Mouse (Mus musculus) kidney, adult 2 months (tissue): ENCODE results near the gene Dnajb11. TPM values are rescaled to one million over a fixed set of nuclear protein-coding genes. Genes with fewer than 3 reads are reported as not detected.

Experiments used
- DNase-seq: peaks from one replicate; pipeline ENCODE4 v3.0.0; 2021
- H3K27ac ChIP-seq: fragments of 200-500 bp; 2 replicates; pipeline ENCODE4 v1.5.1; 2012; ENCODE audit warnings: low read depth, low read length, control low read depth, inconsistent platforms; ENCODE audit not compliant: insufficient read depth
- H3K27me3 ChIP-seq: fragments of 200-500 bp; replicated peaks from 2 replicates; pipeline ENCODE4 v1.6.1; 2012; ENCODE audit warnings: mild to moderate bottlenecking, moderate library complexity, low read length, inconsistent platforms; ENCODE audit not compliant: control insufficient read depth, insufficient read depth
- H3K36me3 ChIP-seq: fragments of 200-500 bp; 2 replicates; pipeline ENCODE4 v1.6.1; 2012; ENCODE audit warnings: mild to moderate bottlenecking, moderate library complexity, low read length, inconsistent platforms; ENCODE audit not compliant: control insufficient read depth, insufficient read depth
- H3K4me1 ChIP-seq: fragments of 200-500 bp; 2 replicates; pipeline ENCODE4 v1.6.1; 2011; ENCODE audit warnings: low read length; ENCODE audit not compliant: control insufficient read depth, insufficient read depth
- H3K4me3 ChIP-seq: fragments of 200-500 bp; 2 replicates; pipeline ENCODE4 v1.5.1; 2011; ENCODE audit warnings: mild to moderate bottlenecking, low read depth, low read length, control low read depth; ENCODE audit not compliant: insufficient read depth
- CTCF ChIP-seq: fragments of 200-500 bp; conservative IDR thresholded peaks from 2 replicates; pipeline ENCODE4 v1.5.1; 2011; ENCODE audit warnings: low read depth, mild to moderate bottlenecking, control low read depth, low read length, moderate library complexity, mixed read lengths; ENCODE audit not compliant: insufficient read depth, insufficient read length
- POLR2A ChIP-seq: fragments of 200-500 bp; IDR thresholded peaks from one replicate; pipeline ENCODE4 v1.6.1; 2011; ENCODE audit warnings: low read depth, low read length, control low read depth
- WGBS: fragments of 180-500 bp; shearing (Covaris S2); methylation state at CpG from one replicate; pipeline ENCODE4 v1.1.7; 2018; 5-methylcytosine and 5-hydroxymethylcytosine counted together
- polyA plus RNA-seq: library from polyadenylated mRNA; depleted of rRNA; stranded (reverse); fragments of >200 nt; gene quantifications from 2 replicates; pipeline ENCODE4 v1.2.3, GENCODE M21; 2012

Gene Dnajb11
- polyA plus RNA-seq, 1 experiment: 21.9 TPM

DNA sequence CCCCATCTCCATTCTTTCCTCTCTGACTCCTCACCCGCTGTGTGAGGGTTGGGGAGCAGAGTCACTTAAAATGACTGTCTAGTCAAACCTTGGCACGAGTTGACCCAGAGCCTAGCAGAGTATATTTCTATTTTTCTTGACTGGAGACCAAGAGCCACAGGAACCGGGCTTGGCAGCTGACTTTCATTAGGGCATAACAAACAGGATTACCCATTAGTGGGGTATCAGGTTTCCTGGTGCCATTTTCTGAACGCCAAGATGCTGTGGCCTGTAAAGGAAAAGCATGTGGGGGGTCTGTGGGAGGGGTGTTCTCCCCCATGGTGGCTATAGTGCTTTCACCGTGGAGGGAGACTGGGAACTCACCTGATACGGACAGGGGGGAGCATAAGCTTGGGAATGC, 23.3 kb downstream of the Dnajb11 start:
- H3K4me1 ChIP-seq: 0 out of 2 replicates have a peak, but pooled peaks cover 6% of the 10 kb centered on the region
- DNase-seq: peak; percentile 10
- H3K27ac ChIP-seq: no peak overlapping the region
- H3K27me3 ChIP-seq: no peaks in the 10 kb centered on the region
- no peak overlapping the region for H3K4me3 ChIP-seq
- WGBS: 24% methylated on average over 6 of the region's 6 CpGs
- H3K36me3 ChIP-seq: no peaks in the 10 kb centered on the region
- no peak for TF ChIP-seq POLR2A
- no peak for TF ChIP-seq CTCF

DNA sequence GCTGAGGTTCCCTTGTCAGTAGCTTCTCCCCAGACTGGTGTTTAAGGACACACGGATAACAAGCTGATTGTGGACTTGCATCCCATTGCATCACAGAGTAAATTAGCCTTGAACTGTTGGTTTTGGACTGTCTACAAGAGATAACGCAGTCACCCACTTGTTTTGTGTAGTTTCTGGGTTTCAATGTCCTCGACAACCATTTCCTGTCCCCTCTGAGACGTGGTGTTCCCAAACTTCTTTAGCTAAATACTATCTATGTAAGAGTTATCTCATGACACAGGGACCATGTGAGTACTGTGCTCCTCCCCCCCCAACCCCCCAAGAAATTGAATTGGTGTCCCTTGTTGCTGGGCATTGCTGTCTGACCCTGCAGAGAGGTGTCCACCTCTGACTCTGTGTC, 23.8 kb downstream of the Dnajb11 start:
- Histone ChIP-seq H3K27ac (no peak overlapping the region), H3K27me3 (no peaks in the 10 kb centered on the region), H3K36me3 (no peaks in the 10 kb centered on the region), H3K4me3 (no peak overlapping the region), H3K4me1 (0 out of 2 replicates have a peak, but pooled peaks cover 3% of the 10 kb centered on the region)
- peak; percentile 39 for DNase-seq
- WGBS: 69% methylated on average over 4 of the region's 4 CpGs
- no peak for TF ChIP-seq POLR2A
- TF ChIP-seq CTCF: no peak

DNA sequence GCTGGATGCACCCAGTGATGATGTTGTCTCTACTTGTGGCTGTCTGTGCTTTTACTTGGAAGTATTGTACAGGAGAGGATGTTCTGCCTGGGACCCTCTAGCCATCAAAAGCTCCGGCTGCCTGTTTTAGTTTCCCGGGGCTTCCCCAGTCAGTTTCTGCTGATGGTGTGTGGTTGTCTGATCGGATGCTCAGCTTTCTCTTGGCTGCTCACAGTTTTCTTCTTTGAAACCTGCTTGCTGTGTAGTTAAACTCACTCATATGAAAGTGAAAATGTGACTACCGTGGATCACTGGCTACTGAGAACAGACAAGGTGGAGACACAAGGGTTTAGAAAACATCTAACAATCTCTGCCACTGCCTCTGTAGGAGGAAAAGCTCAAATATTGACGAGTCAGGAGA, 25.8 kb downstream of the Dnajb11 start:
- Histone ChIP-seq H3K4me1 (0 out of 2 replicates have a peak, but pooled peaks cover 3% of the 10 kb centered on the region), H3K4me3 (no peak overlapping the region), H3K27ac (no peak overlapping the region), H3K27me3 (no peaks in the 10 kb centered on the region), H3K36me3 (no peaks in the 10 kb centered on the region)
- DNase-seq: no peak
- WGBS: 79% methylated on average over 5 of the region's 5 CpGs
- TF ChIP-seq CTCF: no peak
- no peak for TF ChIP-seq POLR2A

DNA sequence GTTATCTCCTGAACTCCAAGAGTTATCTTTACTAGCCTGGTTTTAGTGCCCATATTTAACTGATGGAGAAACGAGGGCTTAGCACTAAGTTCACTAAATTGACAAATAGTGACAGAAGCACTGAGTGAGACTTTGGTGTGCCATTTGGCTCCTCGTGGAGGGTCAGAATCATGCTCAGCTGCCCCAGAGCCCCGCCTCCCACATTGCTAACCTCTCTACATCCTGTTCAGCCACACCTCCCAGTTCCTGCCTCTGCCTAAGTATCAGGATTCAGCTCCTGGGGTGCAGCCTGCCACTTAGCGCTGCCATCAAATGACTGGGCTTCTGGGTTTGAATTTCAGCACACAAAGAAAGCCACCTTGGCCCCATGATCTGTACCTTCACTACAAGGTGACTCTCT, 27.7 kb downstream of the Dnajb11 start:
- no peak for TF ChIP-seq POLR2A
- no peak for TF ChIP-seq CTCF
- no peaks in the 10 kb centered on the region for H3K36me3 ChIP-seq
- H3K4me3 ChIP-seq: no peak overlapping the region
- no peak overlapping the region for H3K27ac ChIP-seq
- DNase-seq: no peak
- no peaks in the 10 kb centered on the region for H3K27me3 ChIP-seq
- WGBS: 26% methylated on average over 4 of the region's 4 CpGs
- no peaks in the 10 kb centered on the region for H3K4me1 ChIP-seq

DNA sequence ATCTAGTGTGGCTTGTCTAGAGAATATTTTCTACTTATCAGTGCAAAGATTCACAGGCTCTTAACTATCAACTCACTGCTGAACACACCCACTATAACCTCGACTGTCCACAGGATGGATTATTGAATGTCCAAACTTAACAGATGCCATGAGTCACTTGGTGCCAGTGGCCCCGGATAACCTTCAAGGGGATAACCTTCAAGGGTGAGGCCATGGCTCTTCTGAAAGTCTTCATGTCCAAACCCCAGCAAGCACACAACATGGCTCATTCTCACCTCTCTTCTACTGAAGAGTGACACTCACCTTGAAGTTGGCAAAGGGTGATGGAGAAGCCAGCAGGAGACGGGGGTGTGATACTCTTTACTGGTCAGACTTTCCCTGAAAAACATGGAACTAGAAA, 29.1 kb downstream of the Dnajb11 start:
- no peaks in the 10 kb centered on the region for H3K4me1 ChIP-seq
- DNase-seq: no peak
- no peak overlapping the region for H3K27ac ChIP-seq
- TF ChIP-seq POLR2A (no peak), CTCF (no peak)
- H3K27me3 ChIP-seq: no peaks in the 10 kb centered on the region
- no peaks in the 10 kb centered on the region for H3K36me3 ChIP-seq
- H3K4me3 ChIP-seq: no peak overlapping the region
- 76% methylated on average over 3 of the region's 3 CpGs for WGBS

DNA sequence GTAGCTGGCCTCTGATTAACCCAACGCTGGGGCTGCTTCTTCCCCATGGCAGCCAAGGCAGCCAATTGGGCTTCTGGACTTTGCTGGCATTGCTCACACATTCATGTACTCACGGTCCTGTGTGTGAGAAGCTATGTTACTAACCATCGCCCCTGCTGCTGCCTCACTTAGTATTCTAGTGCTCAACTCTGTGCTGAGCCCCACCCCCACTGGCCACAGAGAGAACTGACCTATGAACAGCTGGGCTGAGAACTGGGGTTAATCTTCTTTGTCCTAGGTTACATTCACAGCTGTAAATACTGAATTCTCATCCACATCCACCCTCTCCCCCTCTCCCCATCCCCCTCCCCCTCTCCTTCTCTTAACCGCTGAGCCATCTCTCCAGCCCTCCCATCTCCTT, 31.2 kb downstream of the Dnajb11 start:
- Histone ChIP-seq H3K27ac (no peak overlapping the region), H3K27me3 (no peaks in the 10 kb centered on the region), H3K36me3 (no peaks in the 10 kb centered on the region), H3K4me1 (no peaks in the 10 kb centered on the region), H3K4me3 (no peak overlapping the region)
- 74% methylated on average over 4 of the region's 4 CpGs for WGBS
- no peak for DNase-seq
- no peak for TF ChIP-seq POLR2A
- no peak for TF ChIP-seq CTCF

DNA sequence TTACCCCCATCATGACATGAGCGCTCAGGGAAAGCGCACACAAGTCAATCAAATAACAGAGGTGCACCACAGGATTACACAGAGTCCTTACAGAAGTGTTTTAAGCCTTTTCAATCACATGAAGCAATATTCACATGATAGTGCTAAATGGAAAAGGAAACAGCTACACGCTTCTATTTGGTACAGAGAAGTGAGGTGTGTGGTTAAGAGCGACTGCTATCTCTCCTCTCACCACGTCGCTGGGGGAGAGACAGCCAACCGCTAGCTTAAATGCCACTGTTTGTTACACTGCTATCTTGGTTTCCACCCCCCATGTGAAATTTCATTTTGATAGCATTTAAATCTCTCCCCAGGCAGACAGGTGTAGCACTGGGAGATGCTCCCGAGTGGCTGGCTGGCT, 32.1 kb downstream of the Dnajb11 start:
- no peak for TF ChIP-seq CTCF
- WGBS: 92% methylated on average over 8 of the region's 8 CpGs
- H3K27ac ChIP-seq: no peak overlapping the region

More for the DNA sequence above, 32.1 kb downstream of the Dnajb11 start:
- no peaks in the 10 kb centered on the region for H3K36me3 ChIP-seq
- H3K4me3 ChIP-seq: no peak overlapping the region
- H3K27me3 ChIP-seq: no peaks in the 10 kb centered on the region
- no peaks in the 10 kb centered on the region for H3K4me1 ChIP-seq
- DNase-seq: no peak
